Mouse (Mus musculus): ENCODE results near the gene Stard7. TPM values are rescaled to one million over a fixed set of nuclear protein-coding genes. Genes with fewer than 3 reads are reported as not detected.

The Stard7 gene
- total and polyA plus RNA-seq, 2 experiments from 2014 or later, result 123 to 228 TPM

GRCm38 (mm10) chr2:127254604-127255134 is 15.3 kb upstream of the Stard7 start:
- Histone ChIP-seq H3K9me3 (replicated peaks; ENCODE audit: control insufficient read depth, low read length) (no peaks in the 10 kb centered on the region), H3K4me3 (ENCODE audit: low read depth, low read length) (no peak overlapping the region), H3K4me2 (ENCODE audit: low read depth, low read length) (no peak overlapping the region), H3K9ac (replicated peaks; ENCODE audit: low read depth, low read length) (no peak overlapping the region), H3K4me1 (ENCODE audit: control insufficient read depth, insufficient read depth) (peaks cover 26% of the 10 kb centered on the region), H3K36me3 (replicated peaks; ENCODE audit: control insufficient read depth, insufficient read depth, low read length) (peaks cover 39% of the 10 kb centered on the region), H3K27ac (ENCODE audit: low read depth) (no peak overlapping the region), H3K27me3 (ENCODE audit: control insufficient read depth, insufficient read depth, low read length) (no peaks in the 10 kb centered on the region)
- 72% methylated on average over 3 of the region's 3 CpGs for WGBS
- no peak for TF ChIP-seq EP300 (IDR thresholded peaks at IDR 0.05; ENCODE audit: low read depth)
- TF ChIP-seq CTCF (IDR thresholded peaks at IDR 0.05; ENCODE audit: low read depth), result no peak
- no peak for ATAC-seq (ENCODE audit: insufficient read depth, low read depth)
- DNase-seq (ENCODE audit: low spot score), result no peak

- no peak overlapping the region for H3K27ac ChIP-seq (ENCODE audit: low read depth)
- H3K36me3 ChIP-seq (replicated peaks; ENCODE audit: control insufficient read depth, insufficient read depth, low read length), result peaks cover 44% of the 10 kb centered on the region
- ATAC-seq (ENCODE audit: insufficient read depth, low read depth), result no peak
- no peak overlapping the region for H3K9ac ChIP-seq (replicated peaks; ENCODE audit: low read depth, low read length)
- peaks cover 27% of the 10 kb centered on the region for H3K4me1 ChIP-seq (ENCODE audit: control insufficient read depth, insufficient read depth)
- no peaks in the 10 kb centered on the region for H3K9me3 ChIP-seq (replicated peaks; ENCODE audit: control insufficient read depth, low read length)
- no peak overlapping the region for H3K4me2 ChIP-seq (ENCODE audit: low read depth, low read length)
- TF ChIP-seq CTCF (IDR thresholded peaks at IDR 0.05; ENCODE audit: low read depth) (no peak), EP300 (IDR thresholded peaks at IDR 0.05; ENCODE audit: low read depth) (no peak)
- H3K4me3 ChIP-seq (ENCODE audit: low read depth, low read length), result no peak overlapping the region
- H3K27me3 ChIP-seq (ENCODE audit: control insufficient read depth, insufficient read depth, low read length), result no peaks in the 10 kb centered on the region
- 77% methylated on average over 6 of the region's 6 CpGs for WGBS
- DNase-seq (ENCODE audit: low spot score), result no peak
Measured at GRCm38 (mm10) chr2:127255294-127255693, 14.7 kb upstream of the Stard7 start.

GRCm38 (mm10) chr2:127259340-127259739 is 10.7 kb upstream of the Stard7 start:
- DNase-seq (ENCODE audit: low spot score) (no peak), ATAC-seq (ENCODE audit: insufficient read depth, low read depth) (no peak)
- Histone ChIP-seq H3K36me3 (replicated peaks; ENCODE audit: control insufficient read depth, insufficient read depth, low read length) (peaks cover 44% of the 10 kb centered on the region), H3K9ac (replicated peaks; ENCODE audit: low read depth, low read length) (no peak overlapping the region), H3K27ac (ENCODE audit: low read depth) (0 out of 2 replicates have a peak overlapping the region, but pooled peaks have one; percentile 11), H3K4me1 (ENCODE audit: control insufficient read depth, insufficient read depth) (peaks cover 8% of the 10 kb centered on the region; the same call in 1 of the 2 replicates), H3K27me3 (ENCODE audit: control insufficient read depth, insufficient read depth, low read length) (no peaks in the 10 kb centered on the region), H3K4me2 (ENCODE audit: low read depth, low read length) (no peak overlapping the region), H3K9me3 (replicated peaks; ENCODE audit: control insufficient read depth, low read length) (no peaks in the 10 kb centered on the region), H3K4me3 (ENCODE audit: low read depth, low read length) (no peak overlapping the region)
- 63% methylated on average over 5 of the region's 5 CpGs for WGBS
- TF ChIP-seq EP300 (IDR thresholded peaks at IDR 0.05; ENCODE audit: low read depth), result no peak
- TF ChIP-seq CTCF (IDR thresholded peaks at IDR 0.05; ENCODE audit: low read depth), result no peak

- peaks cover 26% of the 10 kb centered on the region for H3K36me3 ChIP-seq (replicated peaks; ENCODE audit: control insufficient read depth, insufficient read depth, low read length)
- ATAC-seq (ENCODE audit: insufficient read depth, low read depth) (no peak), DNase-seq (ENCODE audit: low spot score) (no peak)
- peaks cover 8% of the 10 kb centered on the region; the same call in 1 of the 2 replicates for H3K4me1 ChIP-seq (ENCODE audit: control insufficient read depth, insufficient read depth)
- no peak overlapping the region for H3K9ac ChIP-seq (replicated peaks; ENCODE audit: low read depth, low read length)
- TF ChIP-seq CTCF (IDR thresholded peaks at IDR 0.05; ENCODE audit: low read depth) (no peak), EP300 (IDR thresholded peaks at IDR 0.05; ENCODE audit: low read depth) (no peak)
- no peak overlapping the region for H3K4me3 ChIP-seq (ENCODE audit: low read depth, low read length)
- H3K9me3 ChIP-seq (replicated peaks; ENCODE audit: control insufficient read depth, low read length), result no peaks in the 10 kb centered on the region
- no peak overlapping the region for H3K27ac ChIP-seq (ENCODE audit: low read depth)
- H3K27me3 ChIP-seq (ENCODE audit: control insufficient read depth, insufficient read depth, low read length), result no peaks in the 10 kb centered on the region
- H3K4me2 ChIP-seq (ENCODE audit: low read depth, low read length), result no peak overlapping the region
Measured at GRCm38 (mm10) chr2:127262480-127262879, 7.5 kb upstream of the Stard7 start.

GRCm38 (mm10) chr2:127267854-127268253 is 2.2 kb upstream of the Stard7 start:
- 50% methylated on average over 4 of the region's 4 CpGs for WGBS
- H3K36me3 ChIP-seq (replicated peaks; ENCODE audit: control insufficient read depth, insufficient read depth, low read length), result peaks cover 4% of the 10 kb centered on the region; the same call in 1 of the 2 replicates
- ATAC-seq (ENCODE audit: insufficient read depth, low read depth) (no peak), DNase-seq (ENCODE audit: low spot score) (no peak)
- no peak for TF ChIP-seq EP300 (IDR thresholded peaks at IDR 0.05; ENCODE audit: low read depth)
- TF ChIP-seq CTCF (IDR thresholded peaks at IDR 0.05; ENCODE audit: low read depth), result peak; percentile 34
- H3K4me2 ChIP-seq (ENCODE audit: low read depth, low read length), result no peak overlapping the region
- H3K27ac ChIP-seq (ENCODE audit: low read depth), result no peak overlapping the region
- peaks cover 9% of the 10 kb centered on the region for H3K4me1 ChIP-seq (ENCODE audit: control insufficient read depth, insufficient read depth)
- H3K4me3 ChIP-seq (ENCODE audit: low read depth, low read length), result no peak overlapping the region
- no peaks in the 10 kb centered on the region for H3K9me3 ChIP-seq (replicated peaks; ENCODE audit: control insufficient read depth, low read length)
- H3K9ac ChIP-seq (replicated peaks; ENCODE audit: low read depth, low read length), result no peak overlapping the region
- no peaks in the 10 kb centered on the region for H3K27me3 ChIP-seq (ENCODE audit: control insufficient read depth, insufficient read depth, low read length)

All from heart, postnatal 0 days (tissue).